Mouse (Mus musculus) forebrain, embryonic 14.5 days (tissue): ENCODE results near the gene Pdk2. TPM values are rescaled to one million over a fixed set of nuclear protein-coding genes. Genes with fewer than 3 reads are reported as not detected.

Experiments used
- ATAC-seq: fragments of 200-750 bp; cut with Nextera tagmentation; 2 replicates; pipeline ENCODE4 v1.8.0; 2017; ENCODE audit warnings: mild to moderate bottlenecking, moderate library complexity
- DNase-seq: peaks from one replicate; pipeline ENCODE4 v3.0.0-alpha.2; 2015; ENCODE audit warnings: low spot score
- H3K27ac ChIP-seq: fragments of 300-500 bp; sonication (generic); 2 replicates; pipeline ENCODE4 v1.5.1; 2014; ENCODE audit warnings: low read depth, mild to moderate bottlenecking, control low read depth, low read length, moderate library complexity
- H3K27me3 ChIP-seq: fragments of 300-500 bp; sonication (generic); replicated peaks from 2 replicates; pipeline ENCODE4 v1.6.1; 2014; ENCODE audit warnings: low read length, control low read depth, mixed read lengths; ENCODE audit not compliant: control insufficient read depth, insufficient read depth
- H3K36me3 ChIP-seq: fragments of 300-500 bp; sonication (generic); 2 replicates; pipeline ENCODE4 v1.6.1; 2014; ENCODE audit warnings: low read length, control low read depth; ENCODE audit not compliant: control insufficient read depth, insufficient read depth
- H3K4me1 ChIP-seq: fragments of 300-500 bp; sonication (generic); 2 replicates; pipeline ENCODE4 v1.6.1; 2014; ENCODE audit warnings: antibody characterized with exemption, low read length, control low read depth; ENCODE audit not compliant: control insufficient read depth, insufficient read depth
- H3K4me2 ChIP-seq: fragments of 300-500 bp; sonication (generic); 2 replicates; pipeline ENCODE4 v1.6.1; 2014; ENCODE audit warnings: mild to moderate bottlenecking, control low read depth, low read length
- H3K4me3 ChIP-seq: fragments of 300-500 bp; sonication (generic); 2 replicates; pipeline ENCODE4 v1.5.1; 2014; ENCODE audit warnings: low read depth, low read length, control low read depth
- H3K9ac ChIP-seq: fragments of 300-500 bp; sonication (generic); 2 replicates; pipeline ENCODE4 v1.6.1; 2014; ENCODE audit warnings: mild to moderate bottlenecking, low read length, control low read depth, moderate library complexity
- H3K9me3 ChIP-seq: fragments of 300-500 bp; sonication (generic); replicated peaks from 2 replicates; pipeline ENCODE4 v1.6.1; 2016; ENCODE audit warnings: low read length, control low read depth, mixed read lengths; ENCODE audit not compliant: control insufficient read depth
- WGBS: fragments of 180-500 bp; shearing (Covaris S2); extraction: QIAGEN DNeasy Blood & Tissue Kit; methylation state at CpG from one replicate; pipeline ENCODE4 v1.1.7; 2014; 5-methylcytosine and 5-hydroxymethylcytosine counted together
- polyA plus RNA-seq: library from polyadenylated mRNA; unstranded; fragments of >200 nt; fragmentation: Nextera tagmentation; extraction: Ambion mirVana; gene quantifications from 2 replicates; pipeline ENCODE4 v1.2.1, GENCODE M21; 2014

The Pdk2 gene
- polyA plus RNA-seq, 1 experiment from 2014 or later, result 20.1 TPM

DNA sequence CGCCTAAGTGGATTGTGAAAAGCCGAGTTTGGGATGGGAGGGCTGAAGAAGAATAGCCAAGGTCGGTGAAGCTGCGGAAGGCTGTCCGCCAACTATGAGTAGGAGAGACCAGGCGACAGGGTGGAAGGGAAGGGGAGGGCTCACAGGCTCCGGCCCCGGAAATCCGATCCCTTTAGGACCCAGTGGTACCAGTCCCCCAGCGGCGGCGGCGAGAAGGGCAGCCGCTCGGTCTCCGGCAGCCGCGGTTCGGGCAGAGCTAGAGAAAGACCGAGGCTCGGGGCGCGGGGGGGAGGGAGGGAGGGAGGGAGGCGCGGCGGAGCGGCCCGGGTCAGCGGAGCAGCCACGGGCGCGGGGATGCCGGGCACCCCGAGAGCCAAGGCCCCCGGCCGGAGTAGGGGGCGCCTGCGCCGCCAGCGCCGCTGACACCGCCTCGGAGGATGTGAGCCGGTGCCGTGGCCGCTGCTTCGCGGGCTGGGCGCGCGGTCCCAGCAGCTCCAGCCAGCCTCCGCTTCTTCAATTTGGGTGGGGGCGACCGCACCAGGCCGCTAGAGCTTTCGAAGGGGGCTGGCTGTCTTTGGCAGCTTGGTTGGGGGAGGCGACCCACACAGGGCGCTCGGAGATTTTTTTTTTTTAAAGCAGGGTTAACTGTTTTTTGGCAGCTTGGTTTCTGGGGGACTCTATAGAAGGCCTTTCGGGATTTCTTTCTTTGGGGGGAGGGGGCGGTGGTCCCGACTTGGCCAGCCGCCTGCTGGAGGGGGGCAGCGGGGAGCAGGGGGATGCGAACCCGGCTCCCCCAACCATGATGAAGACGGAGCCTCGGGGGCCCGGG is 50.2 kb downstream of the Pdk2 start, which contains the start of gene Ppp1r9b:
TSS of gene Ppp1r9b (plus strand) at position 287 of the 829 bp plus-strand sequence.
- H3K27ac ChIP-seq, result peak within 1 kb of the TSS; percentile 94
- DNase-seq (peak; percentile 93), ATAC-seq (peak; percentile 88)
- peak within 1 kb of the TSS; percentile 99 for H3K4me2 ChIP-seq
- 0 out of 2 replicates have a peak, but pooled peaks cover 13% of the 10 kb centered on the region for H3K36me3 ChIP-seq
- under 1% methylated on average over 66 of the region's 69 CpGs for WGBS
- H3K9ac ChIP-seq, result peak within 1 kb of the TSS; percentile 94
- H3K27me3 ChIP-seq, result no peaks in the 10 kb centered on the region
- H3K9me3 ChIP-seq, result no peaks in the 10 kb centered on the region
- peaks cover 45% of the 10 kb centered on the region for H3K4me1 ChIP-seq
- peak within 1 kb of the TSS; percentile 86 for H3K4me3 ChIP-seq

DNA sequence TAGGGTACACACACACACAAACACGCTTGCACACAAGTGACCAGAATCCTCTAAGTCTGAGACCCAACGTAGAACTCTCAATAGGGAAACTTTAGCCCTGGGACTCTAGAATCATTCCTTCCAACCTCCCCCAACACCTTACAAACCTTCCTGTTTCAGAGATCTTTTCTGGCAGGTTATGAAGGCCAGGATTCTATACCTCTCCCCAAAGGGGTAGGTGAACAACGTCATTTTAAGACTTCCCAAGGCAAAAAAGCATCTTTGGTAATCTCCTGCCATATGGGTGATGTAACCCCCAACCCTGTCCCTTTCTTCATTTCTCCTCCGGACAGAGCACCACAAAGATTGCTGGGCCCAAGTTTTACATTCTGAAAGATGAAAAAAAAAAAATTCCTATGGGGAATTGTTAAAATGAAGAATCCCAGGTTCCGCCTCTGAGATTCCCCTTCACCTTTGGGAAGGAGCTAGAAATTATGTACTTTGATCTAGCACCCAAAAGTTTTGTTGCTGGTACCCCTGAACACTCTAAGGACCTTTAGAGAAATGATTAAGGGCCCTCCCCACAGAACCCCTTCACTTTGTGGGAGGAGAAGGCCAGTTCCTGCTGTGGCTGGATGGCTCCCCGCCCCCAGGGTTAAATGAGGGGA is 50.9 kb downstream of the Pdk2 start:
- peaks cover 38% of the 10 kb centered on the region for H3K4me1 ChIP-seq
- 42% methylated on average over 6 of the region's 6 CpGs for WGBS
- 0 out of 2 replicates have a peak, but pooled peaks have one; percentile 0 for ATAC-seq

DNA sequence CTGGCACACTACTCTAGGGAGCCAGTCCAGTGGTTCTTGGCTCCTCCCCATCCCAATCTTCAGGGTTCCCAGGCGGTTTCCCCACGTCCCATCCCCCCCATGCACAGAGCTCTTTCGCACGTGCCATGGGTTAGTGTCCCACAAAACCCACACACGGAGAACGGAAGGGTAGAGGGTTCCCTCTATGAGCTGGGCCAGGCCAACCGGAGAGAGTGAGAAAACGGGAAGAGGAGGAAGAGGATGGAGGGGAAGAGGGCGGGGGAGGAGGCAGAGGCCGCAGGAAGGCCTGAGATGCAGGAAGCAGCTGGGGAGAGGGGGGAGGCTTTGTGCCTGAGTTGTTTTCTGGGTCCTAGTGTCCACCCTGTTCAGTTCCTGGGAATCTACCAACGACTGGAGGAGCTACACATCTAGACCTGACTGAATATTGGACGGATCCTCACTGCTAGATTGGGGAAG is 51.6 kb downstream of the Pdk2 start:
- ATAC-seq, result peak; percentile 70
- H3K9me3 ChIP-seq, result no peaks in the 10 kb centered on the region
- H3K27ac ChIP-seq, result peak overlapping the region; percentile 94
- no peaks in the 10 kb centered on the region for H3K27me3 ChIP-seq
- DNase-seq, result peak; percentile 96
- H3K4me3 ChIP-seq, result peak overlapping the region; percentile 86
- no peaks in the 10 kb centered on the region for H3K36me3 ChIP-seq
- WGBS, result 0% methylated on average over 12 of the region's 12 CpGs
- peaks cover 32% of the 10 kb centered on the region for H3K4me1 ChIP-seq
- H3K4me2 ChIP-seq, result peak overlapping the region; percentile 99
- peak overlapping the region; percentile 67 for H3K9ac ChIP-seq

More for the DNA sequence above, 50.9 kb downstream of the Pdk2 start:
- Histone ChIP-seq H3K4me2 (peak overlapping the region; percentile 99), H3K27ac (peak overlapping the region; percentile 94; the same call in 1 of the 2 replicates), H3K9me3 (no peaks in the 10 kb centered on the region), H3K9ac (peak overlapping the region; percentile 94), H3K36me3 (0 out of 2 replicates have a peak, but pooled peaks cover 6% of the 10 kb centered on the region), H3K27me3 (no peaks in the 10 kb centered on the region), H3K4me3 (peak overlapping the region; percentile 86)
- no peak for DNase-seq

DNA sequence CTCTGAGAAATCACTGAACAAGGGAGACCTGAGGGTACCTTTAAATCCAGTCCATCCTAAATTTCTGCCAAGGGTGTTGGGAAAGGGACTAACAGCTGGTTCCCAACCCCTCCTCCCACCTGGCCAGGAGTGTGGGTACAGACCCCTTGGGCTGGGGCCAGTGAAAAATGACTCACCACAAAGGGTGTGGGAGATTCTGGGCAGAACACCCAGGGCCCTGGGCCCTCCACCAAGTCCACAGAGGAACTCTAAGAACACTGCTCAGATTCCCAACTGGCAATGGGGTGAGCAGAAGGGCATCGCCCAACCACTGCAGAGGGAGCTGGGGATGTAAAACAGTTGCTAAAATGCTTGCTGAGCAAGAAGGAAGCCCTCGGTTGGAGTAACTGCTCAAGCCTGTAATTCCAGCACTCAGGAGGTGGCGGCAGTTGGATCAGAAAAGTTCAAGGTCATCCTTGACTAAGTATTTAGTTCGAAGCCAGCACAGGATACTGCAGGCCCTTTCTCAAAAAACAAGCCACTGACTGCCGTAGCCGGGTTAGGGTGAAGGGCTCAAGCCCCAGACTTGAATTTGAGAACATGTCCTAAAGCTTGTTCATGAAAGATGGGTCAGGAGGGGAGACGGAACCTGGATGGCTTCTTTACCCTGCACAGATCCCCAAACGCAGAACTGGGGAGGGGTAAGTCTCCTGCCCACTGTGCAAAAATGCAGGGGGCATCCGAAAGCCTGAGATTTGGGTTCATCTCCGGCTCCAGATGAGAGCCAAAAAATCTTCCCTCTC is 52.2 kb downstream of the Pdk2 start:
- peak overlapping the region; percentile 86 for H3K4me3 ChIP-seq
- no peaks in the 10 kb centered on the region for H3K27me3 ChIP-seq
- H3K4me2 ChIP-seq, result peak overlapping the region; percentile 99
- no peaks in the 10 kb centered on the region for H3K9me3 ChIP-seq
- peak overlapping the region; percentile 94 for H3K27ac ChIP-seq
- ATAC-seq (no peak), DNase-seq (no peak)
- no peaks in the 10 kb centered on the region for H3K36me3 ChIP-seq
- peaks cover 26% of the 10 kb centered on the region for H3K4me1 ChIP-seq
- peak overlapping the region; percentile 67 for H3K9ac ChIP-seq
- WGBS, result 18% methylated on average over 10 of the region's 10 CpGs

DNA sequence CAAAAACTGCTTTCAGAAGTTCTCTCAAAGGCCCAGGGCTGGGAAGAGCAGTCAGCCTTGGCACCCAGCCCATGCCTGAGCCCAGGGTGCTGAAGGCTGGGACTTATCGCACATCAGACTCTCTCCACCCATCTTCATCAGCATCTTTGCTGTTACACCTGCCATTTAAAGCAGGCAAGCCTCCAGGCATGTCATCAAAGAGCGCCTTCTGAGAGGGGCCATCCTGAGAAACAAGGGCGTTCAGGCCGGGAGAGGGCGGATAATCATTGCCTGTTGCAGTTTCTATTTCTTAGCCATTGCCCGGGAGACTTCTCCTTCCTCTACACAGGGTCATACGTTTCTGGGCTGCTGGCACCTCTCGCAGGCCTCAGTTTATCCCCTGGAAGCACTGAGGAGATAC is 53.3 kb downstream of the Pdk2 start:
- H3K9me3 ChIP-seq, result no peaks in the 10 kb centered on the region
- no peak overlapping the region for H3K9ac ChIP-seq
- H3K27ac ChIP-seq, result no peak overlapping the region
- H3K27me3 ChIP-seq, result no peaks in the 10 kb centered on the region
- ATAC-seq, result no peak
- H3K4me1 ChIP-seq, result peaks cover 14% of the 10 kb centered on the region
- no peak for DNase-seq
- no peaks in the 10 kb centered on the region for H3K36me3 ChIP-seq
- H3K4me3 ChIP-seq, result no peak overlapping the region
- H3K4me2 ChIP-seq, result no peak overlapping the region
- 86% methylated on average over 8 of the region's 8 CpGs for WGBS

DNA sequence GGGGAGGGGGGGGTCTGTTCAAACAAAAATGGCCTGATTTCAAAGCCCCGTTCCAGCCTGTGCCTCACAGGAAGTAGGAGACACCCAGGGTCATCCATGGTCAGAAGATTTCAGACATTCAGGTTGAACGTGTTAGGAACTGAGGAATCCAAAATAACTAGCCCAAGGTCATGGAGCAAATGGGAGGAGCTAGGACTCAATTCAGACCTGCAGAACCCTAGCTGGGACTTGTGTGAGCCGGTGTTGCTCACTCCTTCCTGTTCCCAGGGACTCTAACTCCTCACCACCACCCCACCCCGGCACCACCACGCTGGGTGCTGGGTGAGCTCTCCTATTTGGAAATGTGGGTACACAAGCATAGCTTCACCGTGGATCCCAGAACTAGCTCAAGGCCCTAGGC is 53.8 kb downstream of the Pdk2 start:
- Histone ChIP-seq H3K9me3 (no peaks in the 10 kb centered on the region), H3K27ac (no peak overlapping the region), H3K4me2 (no peak overlapping the region), H3K4me3 (no peak overlapping the region), H3K4me1 (peaks cover 14% of the 10 kb centered on the region), H3K36me3 (no peaks in the 10 kb centered on the region), H3K9ac (no peak overlapping the region; the same call in 1 of the 2 replicates), H3K27me3 (no peaks in the 10 kb centered on the region)
- no peak for ATAC-seq
- WGBS, result 57% methylated on average over 6 of the region's 6 CpGs
- no peak for DNase-seq

DNA sequence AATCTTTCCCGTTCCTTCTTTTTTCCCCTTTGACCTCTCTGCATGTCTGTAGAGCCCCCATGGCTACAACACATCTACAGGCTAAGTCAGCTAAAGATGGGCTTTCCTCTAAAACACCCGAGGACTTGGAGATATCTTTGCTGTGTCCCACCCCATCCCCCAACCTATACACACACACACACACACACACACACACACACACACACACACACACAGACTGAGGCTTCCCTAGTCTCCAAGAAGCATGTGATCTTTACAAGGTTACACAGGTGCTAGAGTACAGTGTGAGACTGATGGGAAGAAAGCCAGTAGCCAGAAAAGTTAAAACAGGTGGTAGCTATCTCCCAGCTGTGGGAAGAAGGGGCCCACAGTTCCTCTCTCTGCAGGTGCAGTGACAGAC is 54.7 kb downstream of the Pdk2 start:
- peaks cover 14% of the 10 kb centered on the region for H3K4me1 ChIP-seq
- WGBS, result 77% methylated on average over 2 of the region's 2 CpGs
- H3K36me3 ChIP-seq, result no peaks in the 10 kb centered on the region
- no peak for ATAC-seq
- no peaks in the 10 kb centered on the region for H3K9me3 ChIP-seq
- no peak overlapping the region for H3K4me3 ChIP-seq
- H3K9ac ChIP-seq, result no peak overlapping the region
- no peak for DNase-seq
- no peaks in the 10 kb centered on the region for H3K27me3 ChIP-seq
- H3K4me2 ChIP-seq, result no peak overlapping the region
- no peak overlapping the region for H3K27ac ChIP-seq

DNA sequence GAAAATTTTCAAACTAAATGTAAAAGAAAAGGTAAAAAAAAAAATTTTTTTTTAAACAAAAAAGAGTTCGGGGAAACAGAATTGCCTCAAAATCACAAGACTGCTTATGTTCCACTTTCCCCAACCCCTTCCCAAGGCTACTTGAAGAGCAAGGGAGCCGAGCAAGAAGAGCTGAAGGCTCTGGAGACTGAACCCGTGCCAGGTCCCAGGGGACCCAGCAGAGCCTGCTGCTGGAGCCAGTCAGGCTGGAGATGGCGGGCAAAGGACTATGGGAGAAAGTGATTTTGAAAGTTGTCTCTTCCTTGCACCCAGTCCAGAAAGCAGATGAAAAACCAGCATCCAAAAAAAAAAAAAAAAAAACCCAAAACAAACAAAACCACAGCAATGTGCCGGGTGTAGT is 55.3 kb downstream of the Pdk2 start:
- Histone ChIP-seq H3K27ac (no peak overlapping the region), H3K9ac (no peak overlapping the region), H3K36me3 (no peaks in the 10 kb centered on the region), H3K4me2 (no peak overlapping the region), H3K4me1 (peaks cover 14% of the 10 kb centered on the region), H3K9me3 (no peaks in the 10 kb centered on the region), H3K27me3 (no peaks in the 10 kb centered on the region), H3K4me3 (no peak overlapping the region)
- no peak for ATAC-seq
- WGBS, result 83% methylated on average over 5 of the region's 5 CpGs
- no peak for DNase-seq
